Mouse (Mus musculus) limb, embryonic 13.5 days (tissue): ENCODE results near the gene Wnk4. TPM values are rescaled to one million over a fixed set of nuclear protein-coding genes. Genes with fewer than 3 reads are reported as not detected.
"Not testable (repeated sequence)": the region's sequence is repeated elsewhere in the genome, so short reads cannot be mapped to it uniquely, and the experiment has no call there.

ENCODE experiments used
- ATAC-seq: fragments of 200-750 bp; cut with Nextera tagmentation; 2 replicates; pipeline ENCODE4 v1.8.0; 2017; ENCODE audit warnings: low read depth, moderate number of reproducible peaks, moderate TSS enrichment; ENCODE audit not compliant: low FRiP score
- H3K27ac ChIP-seq: fragments of 300-500 bp; sonication (generic); 2 replicates; pipeline ENCODE4 v1.5.1; 2015; ENCODE audit warnings: inconsistent platforms, mild to moderate bottlenecking, moderate library complexity
- H3K27me3 ChIP-seq: fragments of 300-500 bp; sonication (generic); 2 replicates; pipeline ENCODE4 v1.6.1; 2015; ENCODE audit warnings: mild to moderate bottlenecking, inconsistent platforms
- H3K36me3 ChIP-seq: fragments of 300-500 bp; sonication (generic); 2 replicates; pipeline ENCODE4 v1.6.1; 2015; ENCODE audit warnings: inconsistent platforms, mild to moderate bottlenecking, moderate library complexity
- H3K4me1 ChIP-seq: fragments of 300-500 bp; sonication (generic); 2 replicates; pipeline ENCODE4 v1.6.1; 2015; ENCODE audit warnings: inconsistent platforms
- H3K4me2 ChIP-seq: fragments of 300-500 bp; sonication (generic); replicated peaks from 2 replicates; pipeline ENCODE4 v1.6.1; 2015; ENCODE audit warnings: inconsistent platforms, mild to moderate bottlenecking, moderate library complexity
- H3K4me3 ChIP-seq: fragments of 300-500 bp; sonication (generic); 2 replicates; pipeline ENCODE4 v1.5.1; 2015; ENCODE audit warnings: moderate library complexity, mild to moderate bottlenecking, inconsistent platforms
- H3K9ac ChIP-seq: fragments of 300-500 bp; sonication (generic); 2 replicates; pipeline ENCODE4 v1.6.1; 2015; ENCODE audit warnings: mild to moderate bottlenecking, inconsistent platforms
- H3K9me3 ChIP-seq: fragments of 300-500 bp; sonication (generic); 2 replicates; pipeline ENCODE4 v1.6.1; 2016; ENCODE audit warnings: inconsistent platforms
- WGBS: fragments of 180-500 bp; shearing (Covaris S2); methylation state at CpG from one replicate; pipeline ENCODE4 v1.1.7; 2015; 5-methylcytosine and 5-hydroxymethylcytosine counted together
- polyA plus RNA-seq: library from polyadenylated mRNA; unstranded; fragments of >200 nt; fragmentation: Nextera tagmentation; extraction: Ambion mirVana; gene quantifications from 2 replicates; pipeline ENCODE4 v1.2.1, GENCODE M21; 2015

Wnk4 gene
- polyA plus RNA-seq, 1 experiment from 2014 or later = 10.2 TPM

- Histone ChIP-seq H3K9ac (no peak overlapping the region), H3K27me3 (0 out of 2 replicates have a peak, but pooled peaks cover 1% of the 10 kb centered on the region), H3K4me1 (peaks cover 17% of the 10 kb centered on the region), H3K36me3 (peaks cover 18% of the 10 kb centered on the region), H3K4me2 (no peak overlapping the region), H3K27ac (no peak overlapping the region), H3K9me3 (no peaks in the 10 kb centered on the region), H3K4me3 (no peak overlapping the region)
- whole genome bisulfite sequencing = 87% methylated on average over 1 of the region's 1 CpGs
- ATAC-seq = no peak
Measured at GRCm38 (mm10) chr11:101314567-101314966, 54.2 kb downstream of the Wnk4 start.

GRCm38 (mm10) chr11:101315082-101315650 lies 54.8 kb downstream of the Wnk4 start:
- peak; percentile 5; the same call in 1 of the 2 replicates for ATAC-seq
- H3K27ac ChIP-seq = 0 out of 2 replicates have a peak overlapping the region, but pooled peaks have one; percentile 39
- peaks cover 17% of the 10 kb centered on the region for H3K4me1 ChIP-seq

GRCm38 (mm10) chr11:101315665-101316500 lies 55.5 kb downstream of the Wnk4 start, which contains the start of gene Psme3:
Gene Psme3 (plus strand): TSS chr11:101316213.
- under 1% methylated on average over 61 of the region's 62 CpGs for WGBS
- ATAC-seq = peak; percentile 92

More at GRCm38 (mm10) chr11:101315082-101315650, 54.8 kb downstream of the Wnk4 start:
- 83% methylated on average over 8 of the region's 8 CpGs for WGBS
- peaks cover 24% of the 10 kb centered on the region for H3K36me3 ChIP-seq
- H3K4me3 ChIP-seq = peak overlapping the region; percentile 98
- no peaks in the 10 kb centered on the region for H3K27me3 ChIP-seq
- no peaks in the 10 kb centered on the region for H3K9me3 ChIP-seq
- peak overlapping the region; percentile 98 for H3K4me2 ChIP-seq
- H3K9ac ChIP-seq = peak overlapping the region; percentile 94

GRCm38 (mm10) chr11:101316501-101316917 lies 56.1 kb downstream of the Wnk4 start:
- Histone ChIP-seq H3K4me3 (peak overlapping the region; percentile 98), H3K36me3 (peaks cover 37% of the 10 kb centered on the region), H3K4me2 (peak overlapping the region; percentile 98), H3K4me1 (peaks cover 17% of the 10 kb centered on the region), H3K9me3 (no peaks in the 10 kb centered on the region), H3K27ac (peak overlapping the region; percentile 63; the same call in 1 of the 2 replicates), H3K27me3 (no peaks in the 10 kb centered on the region), H3K9ac (peak overlapping the region; percentile 94)
- under 1% methylated on average over 17 of the region's 17 CpGs for WGBS
- peak; percentile 41 for ATAC-seq

More at GRCm38 (mm10) chr11:101315665-101316500, 55.5 kb downstream of the Wnk4 start, which contains the start of gene Psme3:
- Histone ChIP-seq H3K9ac (peak within 1 kb of the TSS; percentile 94), H3K36me3 (peaks cover 31% of the 10 kb centered on the region), H3K27me3 (no peaks in the 10 kb centered on the region), H3K27ac (peak within 1 kb of the TSS; percentile 63; the same call in 1 of the 2 replicates), H3K4me3 (peak within 1 kb of the TSS; percentile 98), H3K9me3 (no peaks in the 10 kb centered on the region), H3K4me1 (peaks cover 17% of the 10 kb centered on the region), H3K4me2 (peak within 1 kb of the TSS; percentile 98)

- no peaks in the 10 kb centered on the region for H3K27me3 ChIP-seq
- 16% methylated on average over 4 of the region's 4 CpGs for WGBS
- no peak overlapping the region for H3K9ac ChIP-seq
- peak; percentile 55; the same call in 1 of the 2 replicates for ATAC-seq
- H3K36me3 ChIP-seq = peaks cover 77% of the 10 kb centered on the region
- H3K4me1 ChIP-seq = no peaks in the 10 kb centered on the region
- no peak overlapping the region for H3K4me2 ChIP-seq
- no peak overlapping the region for H3K4me3 ChIP-seq
- no peak overlapping the region for H3K27ac ChIP-seq
- no peaks in the 10 kb centered on the region for H3K9me3 ChIP-seq
Measured at GRCm38 (mm10) chr11:101323609-101324008, 63.2 kb downstream of the Wnk4 start.

- H3K36me3 ChIP-seq = peaks cover 67% of the 10 kb centered on the region
- H3K4me2 ChIP-seq = no peak within 1 kb of the TSS
- ATAC-seq = no peak
- no peaks in the 10 kb centered on the region for H3K9me3 ChIP-seq
- WGBS = 88% methylated on average over 5 of the region's 5 CpGs
- no peak within 1 kb of the TSS for H3K4me3 ChIP-seq
- no peaks in the 10 kb centered on the region for H3K27me3 ChIP-seq
- H3K27ac ChIP-seq = no peak within 1 kb of the TSS
- H3K9ac ChIP-seq = no peak within 1 kb of the TSS
- no peaks in the 10 kb centered on the region for H3K4me1 ChIP-seq
Measured at GRCm38 (mm10) chr11:101324763-101325162, 64.4 kb downstream of the Wnk4 start, which contains the start of gene Aoc2. Gene Aoc2 (plus strand): TSS chr11:101325063.

GRCm38 (mm10) chr11:101325201-101325600 lies 64.8 kb downstream of the Wnk4 start:
- H3K27ac ChIP-seq, H3K9me3 ChIP-seq, H3K27me3 ChIP-seq, H3K4me3 ChIP-seq, H3K4me2 ChIP-seq, ATAC-seq, H3K4me1 ChIP-seq, H3K9ac ChIP-seq: not testable (repeated sequence)
- peaks cover 62% of the 10 kb centered on the region for H3K36me3 ChIP-seq
- 93% methylated on average over 11 of the region's 11 CpGs for WGBS

- Histone ChIP-seq H3K27ac (no peak overlapping the region), H3K9ac (peak overlapping the region; percentile 25; the same call in 1 of the 2 replicates), H3K36me3 (peaks cover 53% of the 10 kb centered on the region), H3K4me2 (no peak overlapping the region), H3K4me1 (no peaks in the 10 kb centered on the region), H3K4me3 (no peak overlapping the region), H3K27me3 (no peaks in the 10 kb centered on the region), H3K9me3 (no peaks in the 10 kb centered on the region)
- ATAC-seq = no peak
- 85% methylated on average over 11 of the region's 11 CpGs for WGBS
Measured at GRCm38 (mm10) chr11:101326147-101326546, 65.8 kb downstream of the Wnk4 start.

Other genes starting within 250 kb of the Wnk4 start
- gene Naglu, start 190.6 kb upstream of the Wnk4 start, polyA plus RNA-seq = 9.4 and 9.8 TPM in 2 replicates
- gene Hsd17b1, start 182.2 kb upstream of the Wnk4 start, polyA plus RNA-seq = 0.28 TPM in 1 of 2 replicates, not detected in the other
- gene Coasy, start 178.0 kb upstream of the Wnk4 start, polyA plus RNA-seq = 38.1 and 41.6 TPM in 2 replicates
- 44.1 and 50.5 TPM in 2 replicates for gene Mlx, start 173.3 kb upstream of the Wnk4 start, polyA plus RNA-seq
- gene Psmc3ip, start 165.1 kb upstream of the Wnk4 start, polyA plus RNA-seq = 43.0 and 44.5 TPM in 2 replicates
- gene Retreg3, start 140.7 kb upstream of the Wnk4 start, polyA plus RNA-seq = 18.7 and 20.3 TPM in 2 replicates
- 70.5 and 71.1 TPM in 2 replicates for gene Tubg1, start 140.6 kb upstream of the Wnk4 start, polyA plus RNA-seq
- 7.3 and 7.4 TPM in 2 replicates for gene Tubg2, start 104.7 kb upstream of the Wnk4 start, polyA plus RNA-seq
- 0.27 and 0.46 TPM in 2 replicates for gene Cntnap1, start 90.0 kb upstream of the Wnk4 start, polyA plus RNA-seq
- gene Plekhh3, start 89.2 kb upstream of the Wnk4 start, polyA plus RNA-seq = 6.6 and 7.3 TPM in 2 replicates
- 0.10 TPM in 1 of 2 replicates, not detected in the other for gene Ccr10, start 85.1 kb upstream of the Wnk4 start, polyA plus RNA-seq
- gene Ezh1, start 34.1 kb upstream of the Wnk4 start, polyA plus RNA-seq = 14.6 and 17.5 TPM in 2 replicates
- 72.9 and 74.7 TPM in 2 replicates for gene Ramp2, start 14.5 kb upstream of the Wnk4 start, polyA plus RNA-seq
- gene Vps25, start 6.9 kb upstream of the Wnk4 start, polyA plus RNA-seq = 104 and 109 TPM in 2 replicates
- 1.7 and 1.9 TPM in 2 replicates for gene Cntd1, start 18.4 kb downstream of the Wnk4 start, polyA plus RNA-seq
- gene Coa3, start 18.5 kb downstream of the Wnk4 start, polyA plus RNA-seq = 172 and 175 TPM in 2 replicates
- gene Becn1, start 41.7 kb downstream of the Wnk4 start, polyA plus RNA-seq = 124 and 127 TPM in 2 replicates
- 136 and 144 TPM in 2 replicates for gene Psme3, start 55.6 kb downstream of the Wnk4 start, polyA plus RNA-seq
- 1.4 TPM in 2 replicates for gene Aoc2, start 64.5 kb downstream of the Wnk4 start, polyA plus RNA-seq
- 0.20 and 0.31 TPM in 2 replicates for gene Aoc3, start 70.0 kb downstream of the Wnk4 start, polyA plus RNA-seq
- gene G6pc, start 107.0 kb downstream of the Wnk4 start, polyA plus RNA-seq = not detected in 2 replicates
- 79.5 and 84.5 TPM in 2 replicates for gene Aarsd1, start 157.0 kb downstream of the Wnk4 start, polyA plus RNA-seq
- 11.5 and 12.6 TPM in 2 replicates for gene Gm27029, start 164.2 kb downstream of the Wnk4 start, polyA plus RNA-seq
- 19.3 and 21.3 TPM in 2 replicates for gene Rundc1, start 164.5 kb downstream of the Wnk4 start, polyA plus RNA-seq
- 15.3 and 15.7 TPM in 2 replicates for gene Ptges3l, start 164.8 kb downstream of the Wnk4 start, polyA plus RNA-seq
- 328 and 347 TPM in 2 replicates for gene Rpl27, start 181.7 kb downstream of the Wnk4 start, polyA plus RNA-seq
- gene Ifi35, start 187.8 kb downstream of the Wnk4 start, polyA plus RNA-seq = 8.3 and 9.5 TPM in 2 replicates
- 10.0 and 12.0 TPM in 2 replicates for gene Rnd2, start 204.4 kb downstream of the Wnk4 start, polyA plus RNA-seq
- 35.7 and 39.7 TPM in 2 replicates for gene Vat1, start 205.7 kb downstream of the Wnk4 start, polyA plus RNA-seq